Mouse (Mus musculus): ENCODE data around the gene Hoxa13. TPM values are rescaled to one million over a fixed set of nuclear protein-coding genes. Genes with fewer than 3 reads are reported as not detected.

Hoxa13 gene
- polyA plus RNA-seq, 1 experiment from 2014 or later: not detected

- Histone ChIP-seq H3K27ac (ENCODE audit: low read depth, low read length) (no peak overlapping the region), H3K27me3 (replicated peaks; ENCODE audit: control insufficient read depth, insufficient read depth, low read length) (peaks cover 100% of the 10 kb centered on the region), H3K4me1 (replicated peaks; ENCODE audit: control insufficient read depth, insufficient read depth, low read length) (no peaks in the 10 kb centered on the region), H3K9me3 (ENCODE audit: control insufficient read depth) (no peaks in the 10 kb centered on the region), H3K4me2 (replicated peaks; ENCODE audit: low read depth) (no peak overlapping the region), H3K36me3 (ENCODE audit: control insufficient read depth, insufficient read depth) (no peaks in the 10 kb centered on the region), H3K4me3 (ENCODE audit: low read depth, low read length) (peak overlapping the region; percentile 11; the same call in 1 of the 2 replicates), H3K9ac (ENCODE audit: low read depth, low read length) (no peak overlapping the region)
- 10% methylated on average over 3 of the region's 3 CpGs for WGBS
- no peak for TF ChIP-seq CTCF (IDR thresholded peaks at IDR 0.05; ENCODE audit: low read depth)
- ATAC-seq: no peak
Measured at GRCm38 (mm10) chr6:52236806-52237205, 23.9 kb downstream of the Hoxa13 start.

DNA sequence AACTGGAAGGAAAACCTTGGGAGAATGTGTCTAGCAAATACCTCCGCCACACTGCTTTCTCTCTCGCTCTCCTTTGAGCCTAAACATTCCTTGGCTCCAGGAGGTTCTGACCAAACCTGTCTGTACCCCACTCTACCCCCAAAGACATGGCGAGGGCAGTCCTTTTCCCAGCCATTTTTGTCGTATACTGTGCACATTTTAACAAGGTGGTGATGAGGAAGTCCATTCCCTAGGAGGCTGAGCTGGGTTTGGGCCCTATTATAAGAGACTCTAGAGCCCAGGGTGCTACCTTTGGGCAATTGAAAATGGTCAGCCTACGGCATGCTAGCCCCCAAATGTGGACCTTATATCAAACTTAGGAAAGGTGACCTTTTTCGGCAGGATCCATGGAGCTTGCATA lies 24.8 kb downstream of the Hoxa13 start:
- TF ChIP-seq CTCF (IDR thresholded peaks at IDR 0.05; ENCODE audit: low read depth): no peak
- 23% methylated on average over 6 of the region's 6 CpGs for WGBS
- no peak overlapping the region for H3K4me3 ChIP-seq (ENCODE audit: low read depth, low read length)
- H3K4me2 ChIP-seq (replicated peaks; ENCODE audit: low read depth): no peak overlapping the region
- no peaks in the 10 kb centered on the region for H3K9me3 ChIP-seq (ENCODE audit: control insufficient read depth)
- H3K27me3 ChIP-seq (replicated peaks; ENCODE audit: control insufficient read depth, insufficient read depth, low read length): peaks cover 98% of the 10 kb centered on the region
- no peak overlapping the region for H3K9ac ChIP-seq (ENCODE audit: low read depth, low read length)
- H3K36me3 ChIP-seq (ENCODE audit: control insufficient read depth, insufficient read depth): no peaks in the 10 kb centered on the region
- no peaks in the 10 kb centered on the region for H3K4me1 ChIP-seq (replicated peaks; ENCODE audit: control insufficient read depth, insufficient read depth, low read length)
- no peak for ATAC-seq
- H3K27ac ChIP-seq (ENCODE audit: low read depth, low read length): no peak overlapping the region

DNA sequence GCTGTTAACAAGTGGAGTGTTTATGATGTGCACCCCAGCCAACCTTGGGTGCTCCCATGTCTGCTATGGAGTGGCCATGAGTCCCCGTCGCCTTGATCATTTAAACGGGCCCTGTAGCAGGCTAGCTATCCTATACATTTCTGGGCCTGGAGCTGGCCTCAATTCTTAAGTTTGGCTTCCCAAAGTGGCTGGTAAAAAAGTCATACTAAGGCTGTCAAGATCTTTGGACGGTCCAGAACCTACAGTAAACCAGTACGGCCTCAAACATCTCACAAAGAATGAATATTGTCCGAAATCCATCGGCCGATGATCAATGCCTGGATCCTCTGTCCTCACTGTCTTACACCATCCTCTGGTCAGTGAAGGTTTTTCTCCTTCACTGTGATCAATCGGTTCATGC lies 25.4 kb downstream of the Hoxa13 start:
- H3K4me2 ChIP-seq (replicated peaks; ENCODE audit: low read depth): peak overlapping the region; percentile 37; the same call in 1 of the 2 replicates
- H3K27me3 ChIP-seq (replicated peaks; ENCODE audit: control insufficient read depth, insufficient read depth, low read length): peaks cover 98% of the 10 kb centered on the region

DNA sequence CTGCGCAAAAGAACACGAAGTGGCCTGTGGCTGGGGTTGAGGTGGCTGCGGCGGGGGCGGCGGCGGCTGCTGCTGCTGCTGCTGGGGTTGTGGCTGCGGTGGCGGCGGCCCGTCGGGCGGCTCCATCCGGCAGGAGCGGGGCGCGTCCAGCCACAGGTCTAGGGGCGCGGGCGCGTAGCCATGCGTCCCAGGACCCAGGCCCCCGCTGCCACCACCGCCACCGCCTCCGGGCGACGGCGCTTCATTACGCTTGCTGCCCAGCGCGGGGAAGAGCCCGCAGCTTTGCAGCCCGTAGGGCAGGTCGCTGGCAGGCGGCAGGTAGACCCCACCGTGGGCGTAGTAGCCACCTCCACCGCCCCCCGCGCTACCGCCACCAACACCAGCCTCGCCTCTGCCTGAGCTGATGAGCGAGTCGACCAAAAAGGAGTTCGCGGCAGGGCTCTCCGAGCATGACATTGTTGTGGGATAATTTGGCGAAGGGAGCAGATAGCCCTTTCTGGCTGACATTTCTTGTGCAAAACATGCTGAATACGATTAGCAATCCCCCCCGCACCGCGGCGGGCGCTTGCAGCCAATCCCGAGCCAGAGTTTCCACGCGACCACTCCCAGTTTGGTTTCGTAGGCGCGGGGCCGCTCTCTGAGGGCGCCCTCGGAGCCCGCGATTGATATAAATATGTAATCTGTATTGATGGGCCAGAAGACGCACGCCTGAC lies 26.1 kb downstream of the Hoxa13 start:
- ATAC-seq: no peak

More for the DNA sequence above, 25.4 kb downstream of the Hoxa13 start:
- Histone ChIP-seq H3K27ac (ENCODE audit: low read depth, low read length) (no peak overlapping the region), H3K36me3 (ENCODE audit: control insufficient read depth, insufficient read depth) (no peaks in the 10 kb centered on the region), H3K9ac (ENCODE audit: low read depth, low read length) (no peak overlapping the region), H3K9me3 (ENCODE audit: control insufficient read depth) (no peaks in the 10 kb centered on the region), H3K4me3 (ENCODE audit: low read depth, low read length) (no peak overlapping the region), H3K4me1 (replicated peaks; ENCODE audit: control insufficient read depth, insufficient read depth, low read length) (no peaks in the 10 kb centered on the region)
- WGBS: 39% methylated on average over 9 of the region's 9 CpGs
- no peak for TF ChIP-seq CTCF (IDR thresholded peaks at IDR 0.05; ENCODE audit: low read depth)
- no peak for ATAC-seq

DNA sequence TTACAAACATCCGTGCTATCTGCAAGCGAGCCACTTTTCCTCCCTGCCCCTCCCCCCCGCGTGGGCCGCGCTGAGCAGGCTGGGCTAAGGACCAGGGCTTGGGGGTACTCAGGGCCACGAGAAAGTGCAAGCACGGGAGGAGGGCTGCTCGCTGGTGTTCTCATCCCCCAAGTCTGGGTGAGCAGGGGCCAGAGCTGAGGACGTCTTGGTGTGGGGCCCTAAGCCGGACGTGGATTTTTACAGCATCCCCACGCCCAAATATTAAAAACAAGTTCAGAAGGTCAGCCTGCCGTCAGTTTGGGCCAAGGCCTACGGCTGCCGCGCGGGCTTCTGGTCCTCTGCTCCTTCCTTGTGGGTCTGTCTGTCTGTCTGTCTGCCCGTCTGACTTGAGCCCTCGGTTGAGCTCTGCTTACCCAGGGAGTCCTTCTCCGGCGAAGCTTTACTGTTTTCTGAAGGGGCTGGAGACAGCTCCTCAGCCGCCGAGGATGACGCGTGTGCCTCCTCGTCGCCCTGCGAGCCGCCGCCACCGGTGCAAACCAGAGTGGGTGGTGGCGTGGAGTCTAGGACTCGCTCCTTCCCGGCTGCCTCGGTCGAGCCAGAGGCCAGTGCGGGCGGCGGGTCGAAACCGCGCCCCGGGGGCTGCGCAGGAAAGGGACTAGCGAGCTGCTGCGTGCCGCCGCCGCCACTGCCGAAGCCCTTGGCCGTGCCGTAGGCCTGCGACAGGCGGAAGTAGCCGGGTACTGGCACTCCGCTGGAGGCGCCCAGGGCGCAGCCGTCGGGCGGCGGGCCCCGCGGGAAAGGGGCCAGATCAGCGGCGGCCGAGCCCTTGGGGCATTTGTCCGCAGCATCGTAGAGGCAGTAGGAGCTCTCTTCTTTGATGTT lies 26.9 kb downstream of the Hoxa13 start:
- ATAC-seq: no peak
- H3K9ac ChIP-seq (ENCODE audit: low read depth, low read length): peak overlapping the region; percentile 8; the same call in 1 of the 2 replicates
- H3K27ac ChIP-seq (ENCODE audit: low read depth, low read length): no peak overlapping the region
- H3K36me3 ChIP-seq (ENCODE audit: control insufficient read depth, insufficient read depth): no peaks in the 10 kb centered on the region
- H3K9me3 ChIP-seq (ENCODE audit: control insufficient read depth): no peaks in the 10 kb centered on the region
- peaks cover 98% of the 10 kb centered on the region for H3K27me3 ChIP-seq (replicated peaks; ENCODE audit: control insufficient read depth, insufficient read depth, low read length)
- WGBS: 1% methylated on average over 60 of the region's 70 CpGs
- peak overlapping the region; percentile 32 for H3K4me3 ChIP-seq (ENCODE audit: low read depth, low read length)
- TF ChIP-seq CTCF (IDR thresholded peaks at IDR 0.05; ENCODE audit: low read depth): no peak
- H3K4me2 ChIP-seq (replicated peaks; ENCODE audit: low read depth): peak overlapping the region; percentile 37
- no peaks in the 10 kb centered on the region for H3K4me1 ChIP-seq (replicated peaks; ENCODE audit: control insufficient read depth, insufficient read depth, low read length)

More for the DNA sequence above, 26.1 kb downstream of the Hoxa13 start:
- H3K4me2 ChIP-seq (replicated peaks; ENCODE audit: low read depth): peak overlapping the region; percentile 37
- no peaks in the 10 kb centered on the region for H3K36me3 ChIP-seq (ENCODE audit: control insufficient read depth, insufficient read depth)
- no peak overlapping the region for H3K27ac ChIP-seq (ENCODE audit: low read depth, low read length)
- H3K4me3 ChIP-seq (ENCODE audit: low read depth, low read length): peak overlapping the region; percentile 32
- 3% methylated on average over 57 of the region's 68 CpGs for whole genome bisulfite sequencing
- no peak for TF ChIP-seq CTCF (IDR thresholded peaks at IDR 0.05; ENCODE audit: low read depth)
- H3K9ac ChIP-seq (ENCODE audit: low read depth, low read length): peak overlapping the region; percentile 8; the same call in 1 of the 2 replicates
- H3K4me1 ChIP-seq (replicated peaks; ENCODE audit: control insufficient read depth, insufficient read depth, low read length): no peaks in the 10 kb centered on the region
- H3K27me3 ChIP-seq (replicated peaks; ENCODE audit: control insufficient read depth, insufficient read depth, low read length): peaks cover 98% of the 10 kb centered on the region
- H3K9me3 ChIP-seq (ENCODE audit: control insufficient read depth): no peaks in the 10 kb centered on the region

DNA sequence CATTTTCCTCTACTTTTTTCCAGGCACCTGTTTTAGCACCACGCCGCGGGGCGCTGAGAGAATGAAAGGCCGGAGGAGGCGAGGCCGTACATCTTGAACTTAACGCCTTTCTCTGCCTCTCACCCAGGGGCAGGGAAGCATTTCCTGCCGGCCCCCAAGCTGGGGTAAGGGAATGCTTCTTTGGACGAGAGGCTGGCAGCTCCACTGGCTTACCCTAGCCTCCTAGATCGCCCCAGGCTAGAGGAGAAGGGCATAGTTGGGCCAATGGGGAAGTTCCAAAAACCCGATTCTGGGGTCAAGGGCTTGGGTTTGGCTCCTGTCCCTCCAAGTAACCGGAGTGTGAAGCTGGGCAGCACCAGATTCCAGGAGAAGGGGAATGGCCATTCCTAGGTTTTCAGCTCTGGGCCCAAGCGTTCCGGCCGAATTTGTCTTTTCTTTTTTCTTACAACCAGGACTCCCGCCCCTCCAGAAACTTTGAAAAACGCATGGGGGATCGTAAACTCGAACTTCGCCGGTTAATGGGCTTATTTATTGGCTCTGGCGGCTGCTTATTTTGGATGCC lies 27.6 kb downstream of the Hoxa13 start:
- peaks cover 97% of the 10 kb centered on the region for H3K27me3 ChIP-seq (replicated peaks; ENCODE audit: control insufficient read depth, insufficient read depth, low read length)
- no peaks in the 10 kb centered on the region for H3K9me3 ChIP-seq (ENCODE audit: control insufficient read depth)
- TF ChIP-seq CTCF (IDR thresholded peaks at IDR 0.05; ENCODE audit: low read depth): no peak
- peak overlapping the region; percentile 35; the same call in 1 of the 2 replicates for H3K4me2 ChIP-seq (replicated peaks; ENCODE audit: low read depth)
- H3K4me3 ChIP-seq (ENCODE audit: low read depth, low read length): peak overlapping the region; percentile 32
- no peaks in the 10 kb centered on the region for H3K36me3 ChIP-seq (ENCODE audit: control insufficient read depth, insufficient read depth)
- no peaks in the 10 kb centered on the region for H3K4me1 ChIP-seq (replicated peaks; ENCODE audit: control insufficient read depth, insufficient read depth, low read length)
- 3% methylated on average over 23 of the region's 23 CpGs for WGBS
- ATAC-seq: no peak
- H3K9ac ChIP-seq (ENCODE audit: low read depth, low read length): peak overlapping the region; percentile 27
- no peak overlapping the region for H3K27ac ChIP-seq (ENCODE audit: low read depth, low read length)
